Mouse (Mus musculus) gastrocnemius, adult 18-20 months (tissue): ENCODE data around the gene Rhob. TPM values are rescaled to one million over a fixed set of nuclear protein-coding genes. Genes with fewer than 3 reads are reported as not detected.

Experiments
- DNase-seq: peaks from one replicate; pipeline ENCODE4 v3.0.0; 2021; ENCODE audit warnings: low spot score
- total RNA-seq, 2 experiments: library from RNA; stranded (reverse); gene quantifications; 2 replicates each; pipeline ENCODE4 v1.2.3; 2021

The Rhob gene
- total RNA-seq, 2 experiments from 2014 or later: 43.6 to 79.2 TPM

- DNase-seq: no peak
Measured at GRCm38 (mm10) chr12:8450028-8450427, 49.8 kb downstream of the Rhob start.

Other genes starting within 250 kb of the Rhob start
- gene Gdf7, start 198.1 kb downstream of the Rhob start, total RNA-seq: not detected
- gene Hs1bp3, start 186.6 kb downstream of the Rhob start, total RNA-seq: 1 to 10 TPM; 6.8 to 7.0 TPM
- not detected for gene Slc7a15, start 99.1 kb upstream of the Rhob start, total RNA-seq
- 10 to 100 TPM; 76.3 to 92.5 TPM for gene Pum2, start 174.1 kb upstream of the Rhob start, total RNA-seq